Mouse (Mus musculus) gastrocnemius, postnatal 10 days (tissue): ENCODE results near the gene Comp. TPM values are rescaled to one million over a fixed set of nuclear protein-coding genes. Genes with fewer than 3 reads are reported as not detected.

Source experiments
- DNase-seq: peaks from one replicate; pipeline ENCODE4 v3.0.0; 2021; ENCODE audit warnings: mixed read lengths
- total RNA-seq, 2 experiments: library from RNA; stranded (reverse); gene quantifications; 2 replicates each; pipeline ENCODE4 v1.2.3; 2021

The Comp gene
- total RNA-seq, 2 experiments from 2014 or later, result 18.4 to 20.2 TPM

GRCm38 (mm10) chr8:70397611-70398563, 24.5 kb downstream of the Comp start:
- no peak for DNase-seq

GRCm38 (mm10) chr8:70404212-70404611, 30.9 kb downstream of the Comp start:
- DNase-seq, result no peak

DNA sequence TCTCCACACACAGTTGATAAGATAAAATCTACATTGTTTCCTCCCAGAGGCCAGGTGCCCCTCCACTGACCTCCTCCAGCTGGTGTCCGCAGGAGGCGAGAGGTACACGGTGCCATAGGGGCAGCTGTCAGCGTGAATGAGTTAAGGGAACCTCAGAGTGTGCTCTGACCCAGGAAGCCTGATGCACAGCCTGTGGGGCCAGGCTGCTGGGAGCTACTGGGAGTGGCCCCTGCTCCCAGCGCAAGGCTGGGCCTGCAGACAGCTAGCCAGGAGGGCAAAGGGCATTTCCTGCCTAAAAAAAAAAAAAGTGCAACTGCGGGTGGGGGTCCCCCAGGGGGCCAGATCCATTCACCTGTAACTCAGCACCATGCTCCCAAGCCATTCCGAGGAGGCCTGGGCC, 31.8 kb downstream of the Comp start:
- no peak for DNase-seq

DNA sequence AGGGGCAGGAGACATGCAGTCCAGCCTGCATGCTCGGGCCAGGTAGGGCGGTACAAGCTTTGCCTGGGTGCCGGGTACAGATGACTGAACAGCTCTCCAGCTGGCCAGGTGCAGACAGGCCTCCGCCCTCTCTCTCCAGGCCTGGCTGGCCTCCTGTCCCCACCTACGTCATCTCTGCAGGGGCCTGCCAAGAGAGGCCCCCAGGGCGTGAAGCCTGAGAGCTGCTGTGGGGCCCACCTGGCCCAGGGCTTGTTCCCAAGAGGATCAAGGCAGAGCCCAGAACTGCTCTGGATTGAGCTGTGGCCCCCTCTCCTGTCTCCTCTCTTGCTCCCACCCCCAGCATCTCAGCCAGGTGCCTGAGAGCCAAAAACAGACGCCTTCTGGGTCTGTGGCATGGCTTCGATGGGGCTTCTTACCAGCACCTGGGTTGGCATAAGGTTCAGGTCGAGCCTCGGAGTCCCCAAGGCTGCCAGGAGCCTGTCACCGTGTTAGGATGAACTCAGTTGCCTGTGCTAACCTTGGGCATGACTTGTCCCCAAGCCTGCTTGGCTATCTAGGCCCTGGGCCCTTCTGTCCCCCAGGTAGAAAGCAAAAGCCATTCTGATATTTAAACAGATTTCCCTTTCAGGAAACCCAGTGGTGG, 33.2 kb downstream of the Comp start:
- DNase-seq, result no peak

- peak; percentile 27 for DNase-seq
Measured at GRCm38 (mm10) chr8:70408301-70408700, 34.9 kb downstream of the Comp start.

DNA sequence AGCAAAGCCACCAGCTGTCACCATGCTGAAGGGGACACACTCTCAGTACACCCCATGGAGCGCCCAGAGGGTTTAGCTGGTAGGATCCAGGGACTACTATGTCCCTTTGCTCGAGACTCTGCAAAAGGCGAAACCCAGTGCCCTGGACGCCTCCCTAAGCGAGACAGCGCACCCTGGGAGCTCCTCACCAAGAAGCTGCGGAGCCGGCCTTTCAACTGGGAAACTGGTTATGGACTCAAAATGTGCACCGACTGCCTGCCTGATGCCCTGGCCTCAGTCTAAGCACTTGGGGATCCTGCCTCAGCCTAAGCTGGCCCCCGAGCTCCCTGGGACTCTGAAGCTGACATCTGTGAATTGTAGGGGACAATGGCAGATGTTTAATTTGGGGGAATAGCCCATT, 35.7 kb downstream of the Comp start:
- DNase-seq, result no peak

DNA sequence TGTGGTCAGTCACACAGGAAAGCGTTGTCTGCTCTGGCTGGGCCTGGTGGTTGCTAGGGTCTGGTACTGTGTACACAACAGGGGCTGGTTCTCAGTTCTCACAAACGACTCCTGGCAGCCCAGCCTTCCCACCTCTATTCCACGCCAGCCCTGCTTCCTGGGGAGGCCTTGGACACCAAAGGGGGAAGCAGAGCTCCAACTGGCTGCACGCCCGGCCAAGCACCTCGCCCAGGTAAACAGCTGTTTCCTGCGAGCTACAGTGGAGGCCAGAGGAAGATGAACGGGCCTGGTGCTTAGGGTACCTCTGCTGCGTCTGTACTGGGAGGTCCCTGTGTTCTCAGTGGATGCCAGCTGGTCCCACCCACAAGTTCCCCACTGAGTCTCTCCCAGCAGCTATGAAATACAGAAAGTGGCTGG, 36.1 kb downstream of the Comp start:
- peak; percentile 32 for DNase-seq

GRCm38 (mm10) chr8:70410281-70410680, 36.9 kb downstream of the Comp start:
- no peak for DNase-seq

DNA sequence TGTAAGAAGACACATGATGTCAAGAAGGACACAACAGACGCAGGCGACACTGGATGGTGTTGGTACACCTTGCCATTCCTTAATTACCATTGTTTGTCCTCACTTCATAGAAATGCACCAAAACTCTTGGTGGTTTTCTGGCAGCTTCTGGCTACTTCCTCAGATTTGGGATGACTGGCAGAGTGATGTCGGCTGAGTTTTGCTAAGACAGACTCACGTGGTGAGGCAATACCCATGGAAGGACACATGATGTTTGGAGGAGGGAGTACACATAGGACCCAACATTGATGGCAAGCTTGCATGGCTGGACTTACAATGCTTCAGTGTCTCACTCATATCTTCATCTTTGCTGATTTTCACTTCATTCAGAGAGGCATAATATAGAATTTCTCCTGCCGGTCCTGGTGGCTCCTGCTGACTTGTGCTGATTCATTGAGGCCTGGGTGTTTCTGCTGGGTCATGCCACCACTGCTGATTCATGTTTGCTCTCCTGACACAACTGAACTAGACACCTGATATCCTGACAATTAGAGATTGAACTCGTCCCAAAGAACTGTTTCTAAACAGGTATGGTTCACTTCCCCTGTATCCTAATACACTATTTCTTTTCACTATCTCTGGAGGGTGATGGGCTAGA, 41.1 kb downstream of the Comp start:
- no peak for DNase-seq

DNA sequence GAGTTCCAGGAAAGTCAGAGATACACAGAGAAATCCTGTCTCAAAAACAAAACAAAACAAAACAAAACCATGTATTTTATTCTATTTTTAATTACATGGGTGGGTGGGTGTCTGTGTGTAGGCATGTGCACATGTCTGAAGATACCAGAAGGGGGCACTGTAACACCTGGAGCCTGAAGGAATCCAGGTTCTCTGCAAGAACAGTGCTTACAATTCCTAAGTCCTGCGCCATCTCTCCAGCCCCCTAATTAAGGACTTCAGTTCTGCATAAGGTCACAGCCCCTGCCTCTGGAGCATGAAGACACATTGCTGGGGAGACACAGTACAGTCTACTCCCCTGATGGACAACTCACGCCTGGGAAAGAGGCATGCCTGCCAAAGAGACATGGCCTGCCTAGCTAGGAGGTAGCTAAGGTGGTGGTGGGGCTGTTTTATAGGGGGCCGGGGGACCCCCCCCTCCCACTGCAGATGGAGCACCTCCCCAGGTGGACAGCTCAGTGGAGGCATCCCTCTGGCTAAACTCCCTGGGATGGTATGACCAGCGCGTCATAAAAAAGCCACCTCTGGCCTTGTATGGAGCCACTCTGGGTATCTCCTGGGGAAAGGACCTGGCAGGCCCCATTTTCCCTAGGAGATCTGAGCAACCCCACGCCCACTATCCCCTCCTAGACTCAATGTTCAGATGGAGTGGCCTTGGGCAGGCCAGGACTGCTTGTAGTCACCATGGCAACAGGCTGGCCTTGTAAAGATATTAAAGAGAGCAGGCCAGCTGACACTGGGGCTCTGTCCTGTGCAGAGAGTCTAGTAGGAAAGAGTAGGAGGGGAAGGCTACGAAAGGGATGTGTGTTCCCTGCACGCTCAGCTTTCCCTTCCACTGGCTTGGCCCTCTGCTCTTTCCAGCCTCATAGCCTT, 42.4 kb downstream of the Comp start:
- no peak for DNase-seq

DNA sequence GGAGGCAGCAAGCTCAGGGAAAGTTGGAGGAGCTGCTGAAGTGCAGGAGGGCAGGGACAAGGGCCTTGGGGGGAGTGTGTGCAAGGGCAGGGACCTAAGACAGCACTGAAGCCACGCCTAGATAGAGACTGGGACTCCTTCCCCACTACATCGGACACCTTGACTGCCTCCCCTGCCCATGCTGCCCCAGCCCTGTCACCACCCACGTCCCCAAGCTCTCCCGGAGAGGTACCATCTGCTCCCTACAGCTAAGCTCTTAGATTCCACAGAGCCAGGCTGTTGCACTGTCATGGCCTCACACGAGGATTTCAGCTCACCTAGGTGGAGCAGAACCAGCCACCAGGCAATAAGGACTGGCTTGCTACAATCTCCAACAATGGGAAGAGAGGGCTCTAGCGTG, 43.6 kb downstream of the Comp start:
- DNase-seq, result no peak

DNA sequence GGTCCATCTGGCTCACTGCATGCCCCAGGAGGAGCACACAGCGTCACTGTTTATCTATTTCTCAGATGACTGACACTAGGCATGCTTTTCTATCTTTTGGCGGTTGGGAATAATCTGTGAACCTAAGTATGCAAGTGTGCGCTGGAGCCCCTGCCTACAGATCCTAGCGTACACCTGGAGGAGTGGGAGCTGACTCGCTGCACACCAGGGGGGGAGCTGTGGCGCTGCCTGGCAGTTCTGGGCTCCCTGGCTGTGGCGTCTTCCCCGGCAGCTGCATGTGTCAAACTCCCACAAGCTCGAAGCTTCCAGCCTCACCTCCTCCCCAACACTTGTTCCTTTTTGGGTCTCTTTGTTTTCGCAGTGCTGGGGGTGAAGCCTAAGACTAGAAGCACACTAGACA, 44.6 kb downstream of the Comp start:
- no peak for DNase-seq

DNA sequence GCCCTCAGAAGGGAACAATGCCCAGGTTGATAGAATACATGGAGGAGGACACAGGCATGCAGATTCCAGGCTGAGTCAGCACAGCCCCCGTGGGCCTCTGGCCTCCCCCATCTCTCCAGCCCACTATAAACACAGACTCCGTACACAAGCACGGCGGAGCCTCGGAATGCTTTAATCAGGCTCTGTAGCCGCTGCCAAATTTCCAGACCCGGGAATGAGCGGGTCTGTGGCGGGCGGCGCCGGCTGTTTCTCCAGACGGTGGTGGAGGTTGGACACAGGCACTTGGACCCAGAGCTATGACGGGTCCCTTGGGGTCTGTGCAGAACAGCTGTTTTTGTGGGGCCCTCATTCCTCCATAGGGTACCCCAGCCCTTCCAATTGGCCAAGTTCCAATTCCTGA, 45.6 kb downstream of the Comp start:
- DNase-seq, result no peak

DNA sequence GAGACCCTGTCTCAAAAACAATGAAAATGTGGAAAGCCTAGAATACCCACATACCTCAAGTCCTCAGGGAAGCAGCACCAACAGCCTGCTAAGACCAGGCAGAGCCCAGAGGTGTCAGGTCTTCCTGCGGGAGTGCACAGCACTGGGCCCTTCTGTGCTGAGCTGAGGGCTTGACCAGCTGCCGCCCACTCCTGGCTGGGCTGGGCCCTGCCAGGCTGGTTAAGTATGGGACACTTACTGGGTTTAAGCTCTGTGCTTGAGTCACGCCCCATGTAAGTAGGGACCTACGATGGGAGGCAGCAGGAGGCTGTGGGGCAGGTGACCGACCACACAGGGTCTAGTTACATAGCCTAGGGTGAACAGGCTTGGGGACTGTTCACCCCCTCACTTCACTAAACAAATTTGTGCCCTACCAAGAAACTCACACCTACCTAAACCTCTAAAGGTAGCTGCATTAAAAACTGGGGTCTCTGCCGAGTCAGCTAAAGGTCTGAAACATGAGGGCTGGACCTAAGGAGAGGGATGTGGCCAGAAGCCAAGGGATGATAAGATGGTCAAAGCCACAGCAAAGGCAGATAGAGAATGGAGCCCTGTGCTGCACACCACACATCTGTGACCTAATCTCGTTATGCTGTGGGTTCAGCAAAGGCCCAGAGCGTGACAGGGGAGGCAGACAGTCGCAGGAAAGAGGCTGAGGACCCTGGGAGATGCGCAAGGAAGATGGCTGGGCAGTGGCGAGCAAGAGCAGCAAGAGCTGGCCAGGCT, 46.7 kb downstream of the Comp start:
- DNase-seq, result no peak

DNA sequence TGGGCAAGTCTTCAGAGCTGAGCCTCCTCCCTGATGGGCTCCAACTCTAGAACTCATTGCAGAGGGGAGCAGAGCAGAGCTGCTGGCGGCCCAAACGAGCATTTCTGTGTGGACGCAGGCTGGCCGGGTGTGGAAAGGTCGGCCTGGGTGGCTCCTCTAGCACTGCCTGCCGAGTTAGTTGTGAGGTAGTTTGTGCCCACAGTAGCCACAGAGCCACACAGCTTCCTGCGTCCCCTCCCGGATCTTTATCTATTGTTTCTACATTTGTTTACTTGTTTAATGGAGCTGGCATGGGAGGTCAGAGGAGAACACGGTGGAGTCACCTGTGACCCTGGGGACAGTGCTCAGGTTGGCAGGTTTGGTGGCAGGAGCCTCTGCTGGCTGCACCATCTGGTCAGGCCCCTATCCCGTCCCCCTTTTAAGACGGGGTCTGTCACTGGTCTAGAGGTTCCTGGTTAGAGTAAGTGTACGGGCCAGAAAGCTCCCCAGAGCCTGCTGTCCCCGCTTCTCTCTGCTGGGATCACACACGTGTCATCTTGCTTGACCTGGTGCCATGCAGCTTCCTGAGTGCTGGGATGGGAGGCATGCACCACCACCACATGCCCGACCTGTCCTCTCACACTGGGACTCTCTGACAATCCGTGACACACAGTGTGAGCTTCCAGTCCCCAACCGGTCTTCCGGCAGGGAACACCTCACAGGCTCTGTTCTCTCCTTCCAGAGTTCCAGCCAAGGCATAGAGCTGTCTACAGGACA, 48.2 kb downstream of the Comp start:
- DNase-seq, result no peak

DNA sequence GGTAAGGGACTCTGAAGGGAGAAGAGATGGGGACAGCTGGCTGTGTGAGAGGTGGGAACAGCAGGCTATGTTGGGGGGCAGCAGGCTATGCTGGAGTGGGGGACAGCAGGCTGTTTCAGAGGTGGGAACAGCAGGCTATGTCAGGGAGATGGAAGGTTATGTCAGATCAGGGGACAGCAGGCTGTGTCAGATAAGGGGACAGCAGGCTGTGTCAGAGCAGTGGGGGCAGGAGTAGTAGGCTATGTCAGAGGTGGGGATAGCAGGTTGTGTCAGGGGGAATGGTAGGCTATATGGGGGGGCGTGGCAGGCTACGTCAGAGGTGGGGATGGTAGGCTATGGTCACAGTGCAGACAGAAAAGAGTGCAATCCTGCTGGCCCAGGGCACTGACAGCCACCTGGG, 49.4 kb downstream of the Comp start:
- DNase-seq, result no peak

DNA sequence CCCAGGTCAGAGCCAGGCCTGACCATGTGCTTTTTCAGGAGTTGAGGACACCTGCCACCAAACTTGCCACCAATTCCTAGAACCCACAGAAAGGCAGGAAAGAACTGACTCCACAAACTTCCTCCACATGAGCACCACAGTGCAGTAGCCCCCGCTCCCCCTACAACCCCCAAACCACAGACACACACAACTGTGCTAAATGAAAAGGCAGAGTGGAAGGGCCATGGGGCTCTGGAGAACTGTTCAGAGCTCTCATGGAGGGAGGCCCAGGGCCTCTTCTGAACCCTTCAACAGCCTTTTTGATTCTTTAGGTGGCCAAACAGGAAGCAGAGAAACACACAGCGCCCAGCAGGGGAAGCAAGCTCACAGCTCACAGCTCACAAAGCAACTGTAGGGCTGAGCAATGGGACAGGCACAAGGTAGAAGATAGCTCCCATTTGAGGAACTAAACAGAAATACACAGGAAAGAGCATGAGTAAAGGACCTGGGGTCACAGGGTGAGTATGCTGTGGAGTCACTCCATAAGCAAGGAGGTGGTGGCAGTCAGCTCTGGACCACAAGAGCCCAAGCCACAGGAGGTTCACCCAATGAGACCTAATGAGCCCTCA, 53.0 kb downstream of the Comp start:
- no peak for DNase-seq

DNA sequence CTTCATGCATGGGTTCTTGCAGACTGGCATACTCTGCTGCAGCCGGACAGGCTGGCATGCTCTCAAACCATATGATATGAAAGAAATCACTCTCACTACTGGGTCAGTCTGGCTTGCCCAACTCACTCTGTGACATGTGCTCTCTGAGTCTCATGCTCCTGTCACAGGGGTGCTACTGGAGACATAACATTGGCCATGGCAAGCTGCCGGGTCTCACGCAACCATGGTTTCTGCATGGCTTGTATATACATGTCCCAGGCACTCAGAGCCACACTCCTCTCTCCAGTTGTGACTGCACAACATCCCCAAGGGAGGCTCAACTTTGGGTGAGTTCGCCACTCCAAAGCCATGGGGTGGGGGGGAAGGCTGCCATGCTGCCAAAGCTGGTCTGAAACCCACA, 57.9 kb downstream of the Comp start:
- DNase-seq, result no peak
